Mouse (Mus musculus): ENCODE measurements around the gene Olfr548-ps1.

Olfr548-ps1 gene

DNA sequence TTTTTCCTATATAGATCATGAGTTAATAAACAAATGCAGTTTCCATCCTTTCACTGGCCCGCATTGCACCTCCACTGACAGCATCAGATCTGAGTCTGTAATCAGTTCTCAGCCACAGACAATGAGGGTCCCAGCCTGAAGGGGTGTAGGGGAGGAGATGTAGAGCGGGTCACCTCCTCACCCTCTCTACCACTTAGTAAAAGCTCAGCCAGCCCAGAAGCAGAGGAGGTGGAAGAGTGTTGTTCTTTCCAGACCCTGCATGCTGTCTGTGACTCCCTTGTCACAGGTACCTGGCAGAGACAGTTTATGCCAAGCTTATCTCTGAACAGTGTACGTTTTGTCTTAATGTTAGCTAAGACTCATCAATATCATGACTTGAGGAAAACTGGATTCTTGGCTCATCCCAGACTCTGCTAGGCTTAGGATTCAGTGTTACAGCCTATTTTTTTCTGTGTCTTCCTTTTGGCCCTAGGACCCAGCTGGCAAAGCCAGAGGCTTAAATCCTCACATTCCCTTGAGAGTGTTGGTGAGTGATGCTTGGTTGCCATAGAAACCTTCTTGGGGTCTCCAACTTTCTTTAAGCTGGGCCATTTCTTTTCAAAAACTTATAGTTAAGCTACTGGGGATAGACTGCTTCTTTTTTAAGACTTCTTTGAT is 32.6 kb downstream of the Olfr548-ps1 start:
- no peak for DNase-seq (ENCODE audit: low read depth, low spot score)

DNA sequence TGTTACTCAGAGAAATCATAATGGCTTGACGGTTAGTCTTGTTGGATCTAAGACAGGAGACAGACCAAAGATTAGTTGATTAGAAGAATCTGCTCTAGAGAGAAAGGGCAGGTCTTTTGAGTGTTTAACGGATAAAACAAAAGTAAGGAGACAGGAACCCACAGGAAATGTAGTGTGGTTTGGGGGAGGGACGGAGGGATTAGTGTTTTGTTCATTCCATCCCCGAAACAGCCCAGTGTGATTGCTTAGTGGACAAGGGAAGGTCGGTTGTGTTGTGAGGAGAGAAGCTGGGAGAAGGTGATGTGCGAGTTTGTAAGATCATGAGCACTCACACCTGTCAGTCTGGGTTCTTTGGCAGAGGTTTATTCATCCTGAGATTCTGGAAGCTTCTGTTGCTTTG is 35.3 kb downstream of the Olfr548-ps1 start:
- no peak for DNase-seq (ENCODE audit: low read depth, low spot score)

DNA sequence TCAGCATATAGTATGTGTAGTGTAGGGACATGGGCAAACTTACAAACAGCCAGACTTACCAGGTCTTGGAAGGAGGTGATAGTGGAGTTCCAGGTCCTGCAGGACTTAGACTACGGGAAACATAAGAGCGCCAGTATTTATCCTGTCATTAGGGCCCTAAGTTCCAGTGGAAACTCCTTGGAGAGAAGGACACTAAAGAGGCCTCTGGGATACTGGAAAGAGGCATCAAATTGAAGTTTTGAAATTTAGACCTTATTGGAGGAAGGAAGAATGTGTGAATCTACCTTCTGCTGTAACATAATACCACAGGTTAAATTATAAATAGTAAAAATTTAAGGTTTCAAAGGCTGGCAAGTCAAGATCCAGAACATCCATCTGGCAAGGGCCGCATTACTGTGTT is 51.1 kb downstream of the Olfr548-ps1 start, which contains the start of gene Olfr551:
Gene Olfr551, minus strand, starts transcription at position 101 of the 400 bp plus-strand sequence.
- no peak for DNase-seq (ENCODE audit: low read depth, low spot score)

Data from telencephalon, adult 2 months (tissue).